Mouse (Mus musculus): ENCODE measurements around the gene Dop1a.

Dop1a gene

GRCm38 (mm10) chr9:86466990-86467870, at the start of gene Dop1a:
Gene Dop1a, plus strand, starts transcription at chr9:86467154.
- peak; percentile 89 for DNase-seq (ENCODE audit: extremely low spot score)

GRCm38 (mm10) chr9:86417971-86418370, 49.0 kb upstream of the Dop1a start:
- DNase-seq (ENCODE audit: extremely low spot score): no peak

- no peak for DNase-seq (ENCODE audit: extremely low spot score)
These were observed 47.6 kb upstream of the Dop1a start for GRCm38 (mm10) chr9:86419366-86419765.

GRCm38 (mm10) chr9:86423331-86423730, 43.6 kb upstream of the Dop1a start:
- no peak for DNase-seq (ENCODE audit: extremely low spot score)

- no peak for DNase-seq (ENCODE audit: extremely low spot score)
These were observed 31.4 kb upstream of the Dop1a start for GRCm38 (mm10) chr9:86435510-86435909.

GRCm38 (mm10) chr9:86436608-86437007, 30.3 kb upstream of the Dop1a start:
- DNase-seq (ENCODE audit: extremely low spot score): no peak

- no peak for DNase-seq (ENCODE audit: extremely low spot score)
These were observed 28.5 kb upstream of the Dop1a start for GRCm38 (mm10) chr9:86438337-86439009.

GRCm38 (mm10) chr9:86442248-86442647, 24.7 kb upstream of the Dop1a start:
- DNase-seq (ENCODE audit: extremely low spot score): no peak

- DNase-seq (ENCODE audit: extremely low spot score): no peak
These were observed 20.1 kb upstream of the Dop1a start for GRCm38 (mm10) chr9:86446847-86447246.

GRCm38 (mm10) chr9:86447431-86447830, 19.5 kb upstream of the Dop1a start:
- no peak for DNase-seq (ENCODE audit: extremely low spot score)

- DNase-seq (ENCODE audit: extremely low spot score): peak; percentile 84
These were observed 17.4 kb upstream of the Dop1a start for GRCm38 (mm10) chr9:86449581-86449980.

GRCm38 (mm10) chr9:86451094-86451493, 15.9 kb upstream of the Dop1a start:
- DNase-seq (ENCODE audit: extremely low spot score): no peak

- DNase-seq (ENCODE audit: extremely low spot score): peak; percentile 72
These were observed 15.3 kb upstream of the Dop1a start for GRCm38 (mm10) chr9:86451617-86452016.

GRCm38 (mm10) chr9:86453626-86454025, 13.3 kb upstream of the Dop1a start:
- no peak for DNase-seq (ENCODE audit: extremely low spot score)

GRCm38 (mm10) chr9:86464151-86465105, 2.5 kb upstream of the Dop1a start, which contains the start of gene Ube2cbp:
Gene Ube2cbp, minus strand, starts transcription at chr9:86464950.
- peak; percentile 89 for DNase-seq (ENCODE audit: extremely low spot score)

GRCm38 (mm10) chr9:86475956-86476355, 9.0 kb downstream of the Dop1a start:
- DNase-seq (ENCODE audit: extremely low spot score): no peak

GRCm38 (mm10) chr9:86476763-86477162, 9.8 kb downstream of the Dop1a start:
- DNase-seq (ENCODE audit: extremely low spot score): no peak

- no peak for DNase-seq (ENCODE audit: extremely low spot score)
These were observed 11.6 kb downstream of the Dop1a start for GRCm38 (mm10) chr9:86478414-86479093.

GRCm38 (mm10) chr9:86482236-86482635, 15.3 kb downstream of the Dop1a start:
- DNase-seq (ENCODE audit: extremely low spot score): no peak

- no peak for DNase-seq (ENCODE audit: extremely low spot score)
These were observed 24.8 kb downstream of the Dop1a start for GRCm38 (mm10) chr9:86491740-86492139.

GRCm38 (mm10) chr9:86496261-86496660, 29.3 kb downstream of the Dop1a start:
- DNase-seq (ENCODE audit: extremely low spot score): no peak

All from embryo, embryonic 9.5 days (tissue).